Comparison of ENCODE assay signal across 8 mouse cellular contexts in genomic region chr7:97080621-97081241, GRCm38 (mm10). TPM values are rescaled to one million over a fixed set of nuclear protein-coding genes. Genes with fewer than 3 reads are reported as not detected.
DNase-seq lines count a peak whose midpoint lies in the region; ATAC-seq and TF ChIP-seq lines count a peak whose summit lies in the region.

No protein-coding gene starts in this region.

- no peak for DNase-seq in heart, embryonic 10.5 days (ENCODE audit: low spot score)
- no peak for DNase-seq in heart, postnatal 10 days
- DNase-seq in hindlimb bud, embryonic 11.5 days (ENCODE audit: extremely low spot score, low read depth, low spot score), result peak; percentile 31
- no peak for DNase-seq in midbrain, embryonic 11.5 days (ENCODE audit: low spot score, missing footprints)
- DNase-seq in spleen, postnatal 36 days (ENCODE audit: low spot score in 2 of 2), result no peak
- DNase-seq in retina, embryonic 14.5 days (ENCODE audit: low spot score), result no peak
- no peak for DNase-seq in right cerebral cortex, postnatal 14 days

- peak overlapping the region; percentile 97 for H3K27ac ChIP-seq in heart, embryonic 10.5 days
- H3K27ac ChIP-seq in cortical plate, adult 2 months (ENCODE audit: insufficient read depth, low read length), result no peak overlapping the region
- H3K27ac ChIP-seq in midbrain, embryonic 11.5 days (ENCODE audit: low read depth, low read length), result peak overlapping the region; percentile 77; the same call in 1 of the 2 replicates

- no peak for ATAC-seq in midbrain, embryonic 11.5 days (ENCODE audit: low FRiP score)

- H3K4me3 ChIP-seq in heart, embryonic 10.5 days, result peak overlapping the region; percentile 90
- peak overlapping the region; percentile 59 for H3K4me3 ChIP-seq in cortical plate, adult 2 months (ENCODE audit: insufficient read depth, low read length)
- H3K4me3 ChIP-seq in midbrain, embryonic 11.5 days (ENCODE audit: low read depth, low read length), result peak overlapping the region; percentile 94

- H3K9me3 ChIP-seq in heart, embryonic 10.5 days, result no peaks in the 10 kb centered on the region
- H3K9me3 ChIP-seq in midbrain, embryonic 11.5 days (ENCODE audit: control insufficient read depth, low read length), result no peaks in the 10 kb centered on the region

- peaks cover 28% of the 10 kb centered on the region for H3K4me1 ChIP-seq in heart, embryonic 10.5 days
- no peaks in the 10 kb centered on the region for H3K4me1 ChIP-seq in cortical plate, adult 2 months (ENCODE audit: control insufficient read depth, insufficient read depth, low read length)
- peaks cover 3% of the 10 kb centered on the region for H3K4me1 ChIP-seq in midbrain, embryonic 11.5 days (ENCODE audit: control insufficient read depth, insufficient read depth, low read length)

- no peak for TF ChIP-seq CTCF in cortical plate, adult 2 months (IDR thresholded peaks at IDR 0.05; ENCODE audit: extremely low read depth, insufficient read depth, low read length)

- H3K4me2 ChIP-seq in midbrain, embryonic 11.5 days, result peak overlapping the region; percentile 84

- H3K27me3 ChIP-seq in heart, embryonic 10.5 days (ENCODE audit: insufficient read depth, poor library complexity, severe bottlenecking), result no peaks in the 10 kb centered on the region
- no peaks in the 10 kb centered on the region for H3K27me3 ChIP-seq in midbrain, embryonic 11.5 days (ENCODE audit: control insufficient read depth, insufficient read depth, low read length)

- no peaks in the 10 kb centered on the region for H3K36me3 ChIP-seq in heart, embryonic 10.5 days
- H3K36me3 ChIP-seq in midbrain, embryonic 11.5 days (ENCODE audit: control insufficient read depth, insufficient read depth, low read length), result no peaks in the 10 kb centered on the region

- intact Hi-C loops in heart, postnatal 10 days (cut with DNase I), result loop anchor here (10.0 kb wide), 1 partner anchor 94 kb away; no protein-coding TSS in a partner anchor

- H3K9ac ChIP-seq in midbrain, embryonic 11.5 days (ENCODE audit: low read length), result peak overlapping the region; percentile 95

- 46% methylated on average over 4 of the region's 4 CpGs for WGBS in heart, embryonic 10.5 days
- 45% methylated on average over 4 of the region's 4 CpGs for WGBS in midbrain, embryonic 11.5 days

- no peak for TF ChIP-seq POLR2A in cortical plate, adult 2 months (IDR thresholded peaks at IDR 0.05; ENCODE audit: extremely low read depth, insufficient read depth, low read length)

RNA-seq across cellular contexts. Expression of gene Gab2, which starts 0.7 kb away (rescaled TPM):
- 6.7 and 8.3 TPM in 2 replicates for polyA plus RNA-seq in heart, embryonic 10.5 days (2016; fragmentation: Nextera tagmentation; extraction: Ambion mirVana)
- total RNA-seq in heart, postnatal 10 days (2021), result 10 to 100 TPM; 23.9 to 27.8 TPM
- polyA plus RNA-seq in cortical plate, adult 2 months (2012; rRNA removed), result 10.1 and 11.0 TPM in 2 replicates
- polyA plus RNA-seq in midbrain, embryonic 11.5 days (2014; fragmentation: Nextera tagmentation; extraction: Ambion mirVana), result 9.4 TPM in 2 replicates
